ENCODE assay signal across 12 mouse cellular contexts in genomic region chr2:163243917-163244852, GRCm38 (mm10). TPM values are rescaled to one million over a fixed set of nuclear protein-coding genes. Genes with fewer than 3 reads are reported as not detected.
A peak's percentile ranks its signal among the peaks of the same experiment; 100 is the strongest.
DNase-seq lines count a peak whose midpoint lies in the region; ATAC-seq lines count a peak whose summit lies in the region.
"Had no signal": no experiment of that assay in that cellular context is flagged by ENCODE, and none has a peak within 500 bp of the region (broad histone marks: within the 10 kb centered on the region; RNA-seq: fewer than 3 reads in every experiment).

No protein-coding gene starts in this region.

- no peak for DNase-seq in frontal cortex, postnatal 25 days (ENCODE audit: low spot score in 2 of 2)
- peak; percentile 23 to 29 for DNase-seq in left cerebral cortex, adult 18-20 months (ENCODE audit: low spot score in 2 of 2)
- DNase-seq in left cerebral cortex, postnatal 10 days (ENCODE audit: extremely low spot score in 1 of 2, low spot score in 2 of 2) = no peak
- DNase-seq in left cerebral cortex, postnatal 14 days (ENCODE audit: low spot score in 2 of 2) = peak; percentile 29 to 47
- DNase-seq in telencephalon, adult 2 months (ENCODE audit: low read depth, low spot score) = peak; percentile 87
- no peak for DNase-seq in natural killer cell, adult 2 months (ENCODE audit: low spot score in 2 of 2)
- no peak for DNase-seq in urinary bladder, postnatal 4 days (ENCODE audit: low spot score in 2 of 2)
- DNase-seq: adrenal gland, postnatal 14 days; cerebellum, adult 9-10 months; gastrocnemius, postnatal 14 days; liver, embryonic 13.5 days had no signal

- intact Hi-C loops in left cerebral cortex, postnatal 10 days (cut with DNase I) = no loop called here
- intact Hi-C loops in left cerebral cortex, postnatal 14 days (cut with DNase I) = loop anchor here (10.0 kb wide), 1 partner anchor 61 kb away; no protein-coding TSS in a partner anchor

- ATAC-seq in frontal cortex, adult (ENCODE audit: low TSS enrichment) = peak; percentile 96

RNA-seq across cellular contexts. Expression of gene Tox2, which starts 41.3 kb away (rescaled TPM):
- total RNA-seq in left cerebral cortex, adult 18-20 months (2021) = 10 to 100 TPM; 28.0 to 32.5 TPM
- total RNA-seq in left cerebral cortex, postnatal 10 days (2021) = 10 to 100 TPM; 23.9 to 26.4 TPM
- 10 to 100 TPM; 22.0 to 27.4 TPM for total RNA-seq in left cerebral cortex, postnatal 14 days (2021)

Comparison
In these comparisons a context has a peak if more than half of its experiments do, and no peak if none do; other contexts are left out.
1. DNase-seq: peak in left cerebral cortex, adult 18-20 months (2 of 2), left cerebral cortex, postnatal 14 days (2 of 2) and telencephalon, adult 2 months (single experiment); none in frontal cortex, postnatal 25 days (0 of 2), left cerebral cortex, postnatal 10 days (0 of 2), natural killer cell, adult 2 months (0 of 2) and urinary bladder, postnatal 4 days (0 of 2).